Mouse (Mus musculus): ENCODE measurements around the gene Inha.

Inha gene

GRCm38 (mm10) chr1:75507006-75507405, at the start of gene Inha:
TSS of gene Inha (plus strand) at chr1:75507077.
- in situ Hi-C loops (cut with MboI, MseI) = no loop called here

DNA sequence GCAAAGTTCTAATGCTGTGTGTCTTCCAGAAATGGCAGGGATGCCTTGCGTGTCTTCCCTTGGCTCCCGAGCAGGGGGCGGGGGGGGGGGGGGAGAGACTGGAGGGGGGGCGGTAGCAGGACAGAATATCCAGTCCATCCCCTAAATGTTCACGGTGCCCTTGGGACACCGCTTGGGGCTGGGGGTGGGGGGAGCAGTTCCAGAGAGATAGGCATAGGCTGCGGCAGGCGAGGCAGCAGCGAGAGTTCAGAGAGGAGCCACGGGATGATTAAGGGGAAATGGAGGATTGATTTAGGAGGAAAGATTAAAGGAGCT, 49.2 kb upstream of the Inha start:
- in situ Hi-C loops (cut with MboI, MseI) = no loop called here

GRCm38 (mm10) chr1:75458025-75458788, 48.7 kb upstream of the Inha start:
- in situ Hi-C loops (cut with MboI, MseI) = no loop called here

- in situ Hi-C loops (cut with MboI, MseI) = no loop called here
Observed at GRCm38 (mm10) chr1:75458789-75459684, 47.8 kb upstream of the Inha start.

DNA sequence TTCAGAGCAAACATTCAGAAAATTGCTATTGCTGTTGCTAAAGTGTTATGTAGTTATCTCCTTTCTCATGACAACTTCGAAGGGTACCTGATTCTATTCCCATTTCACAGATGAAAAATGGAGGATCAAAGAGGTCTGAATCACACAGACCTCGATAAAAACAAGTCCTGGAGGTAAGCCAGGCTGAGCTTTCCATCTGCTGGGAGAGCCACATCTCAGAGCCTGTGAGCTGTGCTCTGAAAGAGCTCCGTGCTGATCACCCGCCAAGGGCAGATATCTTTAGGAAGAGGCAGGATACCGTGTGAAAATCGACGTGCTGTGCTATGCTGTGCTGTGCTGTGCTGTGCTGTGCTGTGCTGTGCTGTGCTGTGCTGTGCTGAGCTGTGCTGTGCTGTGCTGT, 46.6 kb upstream of the Inha start:
- in situ Hi-C loops (cut with MboI, MseI) = loop anchor here (5.0 kb wide), 1 partner anchor 103 kb away; no protein-coding TSS in a partner anchor

DNA sequence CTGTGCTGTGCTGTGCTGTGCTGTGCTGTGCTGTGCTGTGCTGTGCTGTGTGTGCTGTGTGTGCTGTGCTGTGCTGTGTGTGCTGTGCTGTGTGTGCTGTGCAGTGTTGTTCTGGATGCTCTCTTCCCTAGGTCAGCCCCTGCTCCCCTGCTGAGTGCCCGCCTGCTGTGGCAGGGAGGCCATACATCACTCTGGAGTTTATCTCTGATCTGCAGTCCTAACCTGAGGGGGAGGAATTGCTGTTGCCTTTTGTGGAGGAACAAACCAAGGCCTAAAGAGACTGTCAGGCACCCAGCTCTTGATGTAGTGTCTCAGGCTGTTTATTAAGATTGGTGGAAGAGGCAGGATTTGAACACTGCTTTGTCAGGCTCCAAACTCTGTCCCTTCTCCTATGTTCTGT, 44.2 kb upstream of the Inha start:
- in situ Hi-C loops (cut with MboI, MseI) = loop anchor here (5.0 kb wide), 1 partner anchor 105 kb away; no protein-coding TSS in a partner anchor

DNA sequence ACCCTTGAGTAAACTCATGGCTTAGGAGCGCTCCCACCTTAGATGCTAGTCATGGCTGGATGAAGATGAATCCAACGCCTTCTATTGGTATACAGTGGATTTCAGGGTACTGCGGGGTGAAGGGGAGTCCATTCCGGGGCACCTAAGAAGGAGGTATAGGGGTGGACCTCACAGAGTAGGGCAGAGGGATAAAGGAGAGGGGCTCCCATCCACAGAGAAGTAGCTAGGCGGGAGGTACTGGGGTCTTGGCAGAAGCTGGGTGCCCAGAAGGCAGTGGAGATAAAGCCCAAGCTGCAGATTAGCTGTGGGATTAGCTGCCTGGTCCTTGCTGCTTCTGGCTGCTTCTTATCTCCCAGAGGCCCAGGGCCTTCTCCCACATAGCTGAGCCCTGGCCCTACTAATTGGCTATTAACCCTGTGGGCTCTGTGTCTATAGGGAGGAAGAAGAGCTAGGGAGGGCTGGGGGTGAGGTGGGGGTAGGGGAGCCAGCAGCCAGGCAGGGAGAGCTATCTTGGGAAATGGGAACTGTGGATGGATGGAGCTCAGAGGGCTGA, 43.1 kb upstream of the Inha start:
- in situ Hi-C loops (cut with MboI, MseI) = loop anchor here (5.0 kb wide), 1 partner anchor 106 kb away; no protein-coding TSS in a partner anchor

GRCm38 (mm10) chr1:75467215-75467927, 39.5 kb upstream of the Inha start:
- in situ Hi-C loops (cut with MboI, MseI) = no loop called here

GRCm38 (mm10) chr1:75469287-75469825, 37.5 kb upstream of the Inha start:
- in situ Hi-C loops (cut with MboI, MseI) = no loop called here

- in situ Hi-C loops (cut with MboI, MseI) = loop anchor here (5.0 kb wide), 1 partner anchor 39 kb away; the partner anchor contains the start of gene Gmppa
Observed at GRCm38 (mm10) chr1:75476441-75476840, 30.4 kb upstream of the Inha start.

GRCm38 (mm10) chr1:75477264-75477965, 29.5 kb upstream of the Inha start:
- in situ Hi-C loops (cut with MboI, MseI) = loop anchor here (5.0 kb wide), 1 partner anchor 40 kb away; the partner anchor contains the start of gene Gmppa

- in situ Hi-C loops (cut with MboI, MseI) = loop anchor here (5.0 kb wide), 1 partner anchor 41 kb away; the partner anchor contains the start of gene Gmppa
Observed at GRCm38 (mm10) chr1:75477966-75478290, 28.9 kb upstream of the Inha start.

- in situ Hi-C loops (cut with MboI, MseI) = loop anchor here (5.0 kb wide), 1 partner anchor 41 kb away; the partner anchor contains the start of gene Gmppa
Observed at GRCm38 (mm10) chr1:75478497-75478896, 28.4 kb upstream of the Inha start.

- in situ Hi-C loops (cut with MboI, MseI) = loop anchor here (5.0 kb wide), 1 partner anchor 42 kb away; the partner anchor contains the start of gene Gmppa
Observed at GRCm38 (mm10) chr1:75478916-75479634, 27.8 kb upstream of the Inha start, which contains the start of the genes Chpf and Tmem198. TSS of gene Chpf (minus strand) at chr1:75479307. TSS of gene Tmem198 (plus strand) at chr1:75479532.

DNA sequence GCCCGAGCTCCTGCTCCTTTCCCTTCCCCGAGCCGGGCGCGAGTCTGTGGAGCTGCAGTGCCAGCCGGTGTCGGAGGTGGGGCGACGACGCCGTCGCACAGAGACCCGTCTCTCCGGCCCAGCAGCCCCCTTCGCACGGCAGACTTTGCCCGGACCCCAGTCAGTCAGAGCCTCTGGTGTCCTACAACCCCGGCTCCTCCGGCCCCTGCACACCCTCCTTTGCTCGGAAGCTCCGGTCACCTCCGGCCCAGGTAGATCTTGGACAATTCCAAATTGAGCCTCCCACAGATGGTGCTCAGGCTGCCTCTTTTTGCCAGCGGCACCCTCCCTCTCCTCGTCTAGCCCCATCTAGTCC, 27.3 kb upstream of the Inha start:
- in situ Hi-C loops (cut with MboI, MseI) = loop anchor here (5.0 kb wide), 1 partner anchor 42 kb away; the partner anchor contains the start of gene Gmppa

- in situ Hi-C loops (cut with MboI, MseI) = loop anchor here (5.0 kb wide), 1 partner anchor 42 kb away; the partner anchor contains the start of gene Stk11ip
Observed at GRCm38 (mm10) chr1:75480036-75480435, 26.8 kb upstream of the Inha start.

DNA sequence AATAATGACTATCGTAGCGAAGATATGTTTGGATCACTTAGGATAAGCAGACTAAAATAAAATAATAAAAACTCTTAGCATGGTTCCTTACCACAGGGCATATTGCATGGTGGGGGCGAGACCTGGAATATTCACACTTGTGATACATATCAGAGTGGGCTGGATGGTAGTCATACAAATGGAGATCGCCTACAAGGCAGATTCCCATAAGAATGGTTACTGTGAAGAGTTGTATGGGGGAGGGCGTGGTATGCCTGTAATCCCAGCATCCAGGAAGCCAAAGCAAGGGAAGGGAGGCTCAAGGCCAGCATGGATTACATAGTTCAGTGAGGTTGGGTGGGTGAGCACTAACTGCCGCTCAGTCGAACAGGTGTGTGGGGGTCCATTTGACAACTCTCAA, 26.1 kb upstream of the Inha start:
- in situ Hi-C loops (cut with MboI, MseI) = loop anchor here (5.0 kb wide), 1 partner anchor 42 kb away; the partner anchor contains the start of gene Stk11ip

DNA sequence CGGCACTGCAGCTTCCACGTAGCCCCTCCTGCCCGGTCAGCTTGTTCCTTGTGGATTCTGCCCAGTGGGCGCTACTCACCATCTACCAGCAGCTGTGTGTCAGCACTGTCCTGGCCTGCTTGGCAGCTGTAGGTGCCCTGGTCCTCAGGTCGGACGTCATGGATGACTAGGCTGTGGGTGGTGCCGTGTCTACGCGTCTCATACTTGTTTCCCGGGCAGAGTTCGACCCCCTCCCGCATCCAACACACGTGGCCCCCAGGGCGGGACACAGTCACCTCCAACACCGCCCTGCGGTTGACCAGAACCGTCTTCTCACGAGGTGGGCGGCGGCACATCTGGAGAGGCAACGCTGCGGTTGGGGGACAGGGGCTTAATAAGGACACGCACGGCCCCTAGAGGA, 20.3 kb upstream of the Inha start:
- in situ Hi-C loops (cut with MboI, MseI) = no loop called here

GRCm38 (mm10) chr1:75487040-75487404, 19.9 kb upstream of the Inha start:
- in situ Hi-C loops (cut with MboI, MseI) = no loop called here

Data from T-helper 2 cell (primary cell).